Mouse (Mus musculus) intestine, postnatal 0 days (tissue): ENCODE results near the gene Rab5c. TPM values are rescaled to one million over a fixed set of nuclear protein-coding genes. Genes with fewer than 3 reads are reported as not detected.

ENCODE experiments used
- ATAC-seq: fragments of 200-750 bp; cut with Nextera tagmentation; 2 replicates; pipeline ENCODE4 v1.8.0; 2017; ENCODE audit warnings: mild to moderate bottlenecking, moderate TSS enrichment, moderate library complexity
- H3K27ac ChIP-seq: fragments of 300-500 bp; sonication (generic); 2 replicates; pipeline ENCODE4 v1.5.1; 2014; ENCODE audit warnings: mild to moderate bottlenecking, low read depth, low read length, moderate library complexity
- H3K27me3 ChIP-seq: fragments of 300-500 bp; sonication (generic); replicated peaks from 2 replicates; pipeline ENCODE4 v1.6.1; 2014; ENCODE audit warnings: low read length, mixed read lengths; ENCODE audit not compliant: control insufficient read depth, insufficient read depth
- H3K36me3 ChIP-seq: fragments of 300-500 bp; sonication (generic); 2 replicates; pipeline ENCODE4 v1.6.1; 2014; ENCODE audit warnings: mild to moderate bottlenecking, moderate library complexity; ENCODE audit not compliant: control insufficient read depth, insufficient read depth
- H3K4me1 ChIP-seq: fragments of 300-500 bp; sonication (generic); replicated peaks from 2 replicates; pipeline ENCODE4 v1.6.1; 2014; ENCODE audit warnings: antibody characterized with exemption, low read length, mixed read lengths; ENCODE audit not compliant: control insufficient read depth, insufficient read depth
- H3K4me2 ChIP-seq: fragments of 300-500 bp; sonication (generic); replicated peaks from 2 replicates; pipeline ENCODE4 v1.6.1; 2014; ENCODE audit warnings: low read depth, mild to moderate bottlenecking, moderate library complexity
- H3K4me3 ChIP-seq: fragments of 300-500 bp; sonication (generic); 2 replicates; pipeline ENCODE4 v1.5.1; 2014; ENCODE audit warnings: low read depth, low read length
- H3K9ac ChIP-seq: fragments of 300-500 bp; sonication (generic); 2 replicates; pipeline ENCODE4 v1.6.1; 2014; ENCODE audit warnings: mild to moderate bottlenecking, low read depth, low read length
- H3K9me3 ChIP-seq: fragments of 300-500 bp; sonication (generic); 2 replicates; pipeline ENCODE4 v1.6.1; 2016; ENCODE audit warnings: mixed run types; ENCODE audit not compliant: control insufficient read depth
- CTCF ChIP-seq: sonication (generic); IDR thresholded peaks from 2 replicates; pipeline ENCODE4 v1.5.1; 2016; ENCODE audit warnings: low read depth, mild to moderate bottlenecking, control low read depth, antibody characterized with exemption, moderate library complexity
- WGBS: fragments of 180-500 bp; shearing (Covaris S2); extraction: QIAGEN DNeasy Blood & Tissue Kit; methylation state at CpG from one replicate; pipeline ENCODE4 v1.1.7; 2014; 5-methylcytosine and 5-hydroxymethylcytosine counted together
- polyA plus RNA-seq: library from polyadenylated mRNA; unstranded; fragments of >200 nt; fragmentation: Nextera tagmentation; extraction: Ambion mirVana; gene quantifications from 2 replicates; pipeline ENCODE4 v1.2.1, GENCODE M21; 2015

Rab5c gene
- polyA plus RNA-seq, 1 experiment from 2014 or later = 62.2 TPM

- no peaks in the 10 kb centered on the region for H3K36me3 ChIP-seq
- H3K27me3 ChIP-seq = no peaks in the 10 kb centered on the region
- no peak overlapping the region for H3K9ac ChIP-seq
- 78% methylated on average over 2 of the region's 2 CpGs for WGBS
- no peak overlapping the region for H3K27ac ChIP-seq
- H3K9me3 ChIP-seq = no peaks in the 10 kb centered on the region
- H3K4me1 ChIP-seq = no peaks in the 10 kb centered on the region
- no peak overlapping the region for H3K4me2 ChIP-seq
- ATAC-seq = no peak
- H3K4me3 ChIP-seq = no peak overlapping the region
- no peak for TF ChIP-seq CTCF
Observed at GRCm38 (mm10) chr11:100684084-100684483, 53.9 kb downstream of the Rab5c start.

GRCm38 (mm10) chr11:100682526-100682925, 55.5 kb downstream of the Rab5c start:
- Histone ChIP-seq H3K4me3 (no peak overlapping the region), H3K4me2 (no peak overlapping the region), H3K9me3 (no peaks in the 10 kb centered on the region), H3K9ac (no peak overlapping the region), H3K27me3 (no peaks in the 10 kb centered on the region), H3K36me3 (no peaks in the 10 kb centered on the region), H3K4me1 (no peaks in the 10 kb centered on the region), H3K27ac (no peak overlapping the region)
- 68% methylated on average over 5 of the region's 5 CpGs for WGBS
- no peak for TF ChIP-seq CTCF
- ATAC-seq = no peak

- ATAC-seq = no peak
- Histone ChIP-seq H3K9me3 (no peaks in the 10 kb centered on the region), H3K36me3 (no peaks in the 10 kb centered on the region), H3K9ac (no peak overlapping the region), H3K4me1 (no peaks in the 10 kb centered on the region), H3K4me3 (no peak overlapping the region), H3K27me3 (no peaks in the 10 kb centered on the region), H3K27ac (no peak overlapping the region), H3K4me2 (no peak overlapping the region)
- no peak for TF ChIP-seq CTCF
- WGBS = 71% methylated on average over 5 of the region's 5 CpGs
Observed at GRCm38 (mm10) chr11:100681826-100682225, 56.2 kb downstream of the Rab5c start.

GRCm38 (mm10) chr11:100677810-100678209, 60.2 kb downstream of the Rab5c start:
- ATAC-seq = no peak

GRCm38 (mm10) chr11:100673169-100673568, 64.8 kb downstream of the Rab5c start:
- no peak for ATAC-seq

More at GRCm38 (mm10) chr11:100677810-100678209, 60.2 kb downstream of the Rab5c start:
- Histone ChIP-seq H3K9ac (no peak overlapping the region), H3K36me3 (no peaks in the 10 kb centered on the region), H3K4me1 (no peaks in the 10 kb centered on the region), H3K27me3 (no peaks in the 10 kb centered on the region), H3K27ac (no peak overlapping the region), H3K4me2 (no peak overlapping the region), H3K4me3 (no peak overlapping the region), H3K9me3 (no peaks in the 10 kb centered on the region)
- no peak for TF ChIP-seq CTCF
- 54% methylated on average over 7 of the region's 7 CpGs for WGBS

GRCm38 (mm10) chr11:100671956-100672355, 66.1 kb downstream of the Rab5c start:
- Histone ChIP-seq H3K36me3 (no peaks in the 10 kb centered on the region), H3K9ac (no peak overlapping the region), H3K4me2 (no peak overlapping the region), H3K9me3 (no peaks in the 10 kb centered on the region), H3K27ac (no peak overlapping the region), H3K27me3 (no peaks in the 10 kb centered on the region), H3K4me1 (no peaks in the 10 kb centered on the region), H3K4me3 (no peak overlapping the region)
- WGBS = 65% methylated on average over 2 of the region's 2 CpGs
- TF ChIP-seq CTCF = no peak
- ATAC-seq = no peak

More at GRCm38 (mm10) chr11:100673169-100673568, 64.8 kb downstream of the Rab5c start:
- no peak overlapping the region for H3K4me3 ChIP-seq
- 8% methylated on average over 23 of the region's 23 CpGs for WGBS
- H3K9ac ChIP-seq = no peak overlapping the region
- H3K27me3 ChIP-seq = no peaks in the 10 kb centered on the region
- H3K36me3 ChIP-seq = no peaks in the 10 kb centered on the region
- TF ChIP-seq CTCF = no peak
- no peak overlapping the region for H3K27ac ChIP-seq
- no peaks in the 10 kb centered on the region for H3K4me1 ChIP-seq
- no peaks in the 10 kb centered on the region for H3K9me3 ChIP-seq
- 0 out of 2 replicates have a peak overlapping the region, but pooled peaks have one; percentile 33 for H3K4me2 ChIP-seq

- Histone ChIP-seq H3K4me1 (no peaks in the 10 kb centered on the region), H3K4me3 (no peak overlapping the region), H3K27ac (no peak overlapping the region), H3K4me2 (no peak overlapping the region), H3K9me3 (no peaks in the 10 kb centered on the region), H3K27me3 (no peaks in the 10 kb centered on the region), H3K36me3 (no peaks in the 10 kb centered on the region), H3K9ac (no peak overlapping the region)
- 86% methylated on average over 1 of the region's 1 CpGs for WGBS
- no peak for TF ChIP-seq CTCF
- no peak for ATAC-seq
Observed at GRCm38 (mm10) chr11:100671049-100671448, 67.0 kb downstream of the Rab5c start.

Other genes starting within 250 kb of the Rab5c start
- gene Acly, start 210.2 kb downstream of the Rab5c start, polyA plus RNA-seq = 29.3 and 29.5 TPM in 2 replicates
- gene Ttc25, start 192.6 kb downstream of the Rab5c start, polyA plus RNA-seq = 0.18 and 0.22 TPM in 2 replicates
- 15.6 and 16.3 TPM in 2 replicates for gene Cnp, start 163.3 kb downstream of the Rab5c start, polyA plus RNA-seq
- gene Nkiras2, start 119.0 kb downstream of the Rab5c start, polyA plus RNA-seq = 52.2 and 55.7 TPM in 2 replicates
- gene Dnajc7, start 118.0 kb downstream of the Rab5c start, polyA plus RNA-seq = 72.9 and 80.2 TPM in 2 replicates
- 0.09 and 0.20 TPM in 2 replicates for gene Zfp385c, start 45.8 kb downstream of the Rab5c start, polyA plus RNA-seq
- 9.8 and 10.0 TPM in 2 replicates for gene Dhx58, start 33.9 kb downstream of the Rab5c start, polyA plus RNA-seq
- 11.8 and 12.3 TPM in 2 replicates for gene Kat2a, start 25.8 kb downstream of the Rab5c start, polyA plus RNA-seq
- 0.44 and 0.65 TPM in 2 replicates for gene Hspb9, start 24.4 kb downstream of the Rab5c start, polyA plus RNA-seq
- gene Kcnh4, start 21.7 kb upstream of the Rab5c start, polyA plus RNA-seq = 0.04 and 0.12 TPM in 2 replicates
- gene Hcrt, start 24.7 kb upstream of the Rab5c start, polyA plus RNA-seq = not detected in 2 replicates
- gene Ghdc, start 32.7 kb upstream of the Rab5c start, polyA plus RNA-seq = 5.2 and 5.5 TPM in 2 replicates
- 13.0 and 13.3 TPM in 2 replicates for gene Stat5b, start 112.5 kb upstream of the Rab5c start, polyA plus RNA-seq
- gene Stat5a, start 121.1 kb upstream of the Rab5c start, polyA plus RNA-seq = 4.8 TPM in 2 replicates
- gene Stat3, start 201.3 kb upstream of the Rab5c start, polyA plus RNA-seq = 61.2 and 68.6 TPM in 2 replicates
- 191 and 207 TPM in 2 replicates for gene Cavin1, start 232.7 kb upstream of the Rab5c start, polyA plus RNA-seq